Mouse (Mus musculus): ENCODE measurements at regions not wholly inside any gene's neighbourhood (a gene's known extent, or its start where the extent isn't known, plus 50 kb on each side); places are given as distances from the start of the nearest gene placed in this dataset.

DNA sequence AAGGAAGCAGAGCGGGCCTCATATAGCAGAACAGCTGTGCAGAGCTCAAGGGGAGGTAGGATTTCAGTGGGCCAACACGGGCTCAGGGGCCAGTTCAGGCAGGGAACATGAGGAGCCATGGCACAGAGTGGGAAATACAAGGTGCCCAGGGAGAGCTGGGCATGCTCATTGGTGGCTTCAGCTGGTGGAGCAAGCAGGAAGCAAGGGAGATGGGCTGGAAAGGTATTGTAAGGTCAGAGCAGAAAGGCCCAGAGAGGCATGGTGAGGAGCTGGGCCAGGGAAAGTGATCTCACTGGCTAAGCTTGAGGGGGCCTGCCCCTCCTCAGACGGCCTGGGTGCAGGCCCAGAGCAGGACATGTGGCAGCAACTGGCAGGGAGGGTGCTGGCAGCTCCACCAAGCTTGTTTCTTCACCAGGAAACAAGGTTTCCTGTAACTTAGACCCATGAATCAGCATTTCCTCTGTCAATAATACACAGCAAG lies 155.2 kb upstream of the Lpp start:
- no peaks in the 10 kb centered on the region for H3K36me3 ChIP-seq
- H3K27me3 ChIP-seq (ENCODE audit: low read depth, poor library complexity, severe bottlenecking) = no peaks in the 10 kb centered on the region
- H3K4me1 ChIP-seq = peaks cover 16% of the 10 kb centered on the region; the same call in 1 of the 2 replicates
- no peak for DNase-seq (ENCODE audit: low spot score)
- H3K4me3 ChIP-seq = no peak overlapping the region
- 74% methylated on average over 3 of the region's 3 CpGs for WGBS
- H3K27ac ChIP-seq = peak overlapping the region; percentile 42; the same call in 1 of the 2 replicates
- H3K9me3 ChIP-seq (replicated peaks) = no peaks in the 10 kb centered on the region

DNA sequence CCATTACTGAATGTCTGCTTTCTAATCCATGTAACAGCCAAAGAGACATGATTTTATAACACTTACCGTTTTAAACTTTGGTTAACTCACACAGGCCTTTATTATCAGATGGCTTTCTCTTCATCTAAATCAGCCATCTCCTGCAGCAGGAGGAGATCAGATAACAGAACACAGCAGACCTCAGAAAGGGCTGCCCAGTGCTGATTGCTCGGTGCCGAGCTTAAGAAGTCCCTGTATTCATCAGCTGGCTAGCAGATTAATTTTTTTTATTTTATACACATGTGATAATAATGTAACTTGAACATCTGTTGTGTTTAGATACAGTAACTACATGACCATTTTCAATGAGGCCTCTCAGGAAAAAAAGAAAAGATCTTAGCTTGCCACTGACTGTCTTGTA lies 155.9 kb upstream of the Lpp start:
- Histone ChIP-seq H3K27ac (no peak overlapping the region), H3K36me3 (no peaks in the 10 kb centered on the region), H3K27me3 (ENCODE audit: low read depth, poor library complexity, severe bottlenecking) (no peaks in the 10 kb centered on the region), H3K4me3 (no peak overlapping the region), H3K4me1 (peaks cover 16% of the 10 kb centered on the region; the same call in 1 of the 2 replicates), H3K9me3 (replicated peaks) (no peaks in the 10 kb centered on the region)
- DNase-seq (ENCODE audit: low spot score) = no peak
- WGBS = 88% methylated on average over 3 of the region's 3 CpGs

GRCm38 (mm10) chr16:24237013-24237412 lies 156.3 kb upstream of the Lpp start:
- H3K4me1 ChIP-seq = peaks cover 16% of the 10 kb centered on the region; the same call in 1 of the 2 replicates
- DNase-seq (ENCODE audit: low spot score) = no peak
- no peak overlapping the region for H3K4me3 ChIP-seq
- no peaks in the 10 kb centered on the region for H3K36me3 ChIP-seq
- no peaks in the 10 kb centered on the region for H3K9me3 ChIP-seq (replicated peaks)
- no peaks in the 10 kb centered on the region for H3K27me3 ChIP-seq (ENCODE audit: low read depth, poor library complexity, severe bottlenecking)
- H3K27ac ChIP-seq = no peak overlapping the region
- 97% methylated on average over 3 of the region's 3 CpGs for WGBS

- WGBS = 69% methylated on average over 3 of the region's 3 CpGs
- H3K4me1 ChIP-seq = peaks cover 19% of the 10 kb centered on the region
- DNase-seq (ENCODE audit: low spot score) = no peak
- no peaks in the 10 kb centered on the region for H3K27me3 ChIP-seq (ENCODE audit: low read depth, poor library complexity, severe bottlenecking)
- H3K9me3 ChIP-seq (replicated peaks) = no peaks in the 10 kb centered on the region
- no peak overlapping the region for H3K4me3 ChIP-seq
- no peaks in the 10 kb centered on the region for H3K36me3 ChIP-seq
- H3K27ac ChIP-seq = no peak overlapping the region
These were observed 156.8 kb upstream of the Lpp start for GRCm38 (mm10) chr16:24236511-24236910.

DNA sequence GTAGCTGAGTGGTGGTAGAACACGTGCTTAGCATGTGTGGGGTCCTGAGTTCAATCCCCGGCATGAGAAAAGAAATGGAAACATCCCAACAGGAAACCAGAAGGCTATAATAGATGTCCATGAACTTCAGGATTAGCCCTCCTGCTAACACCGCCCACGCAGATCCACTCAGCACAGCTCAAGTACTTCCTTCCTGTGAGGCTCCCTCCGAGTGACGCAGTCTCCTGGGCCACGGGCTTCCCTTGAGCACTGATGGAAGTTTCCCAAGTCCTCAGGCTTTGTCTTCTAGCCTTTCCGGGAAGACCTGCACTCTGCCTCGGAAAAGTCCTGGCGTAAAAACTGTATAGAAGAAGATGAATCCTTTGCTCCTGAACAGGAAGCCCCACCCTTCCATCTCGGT lies 158.5 kb upstream of the Lpp start:
- no peak for DNase-seq (ENCODE audit: low spot score)
- no peak overlapping the region for H3K27ac ChIP-seq
- no peaks in the 10 kb centered on the region for H3K36me3 ChIP-seq
- WGBS = 85% methylated on average over 11 of the region's 11 CpGs
- H3K9me3 ChIP-seq (replicated peaks) = no peaks in the 10 kb centered on the region
- H3K4me3 ChIP-seq = no peak overlapping the region
- no peaks in the 10 kb centered on the region for H3K27me3 ChIP-seq (ENCODE audit: low read depth, poor library complexity, severe bottlenecking)
- H3K4me1 ChIP-seq = peaks cover 23% of the 10 kb centered on the region

- H3K27me3 ChIP-seq (ENCODE audit: low read depth, poor library complexity, severe bottlenecking) = no peaks in the 10 kb centered on the region
- no peak overlapping the region for H3K4me3 ChIP-seq
- no peaks in the 10 kb centered on the region for H3K9me3 ChIP-seq (replicated peaks)
- H3K27ac ChIP-seq = no peak overlapping the region
- WGBS = 90% methylated on average over 6 of the region's 6 CpGs
- peaks cover 24% of the 10 kb centered on the region for H3K4me1 ChIP-seq
- no peaks in the 10 kb centered on the region for H3K36me3 ChIP-seq
- DNase-seq (ENCODE audit: low spot score) = no peak
These were observed 161.2 kb upstream of the Lpp start for GRCm38 (mm10) chr16:24232001-24232530.

DNA sequence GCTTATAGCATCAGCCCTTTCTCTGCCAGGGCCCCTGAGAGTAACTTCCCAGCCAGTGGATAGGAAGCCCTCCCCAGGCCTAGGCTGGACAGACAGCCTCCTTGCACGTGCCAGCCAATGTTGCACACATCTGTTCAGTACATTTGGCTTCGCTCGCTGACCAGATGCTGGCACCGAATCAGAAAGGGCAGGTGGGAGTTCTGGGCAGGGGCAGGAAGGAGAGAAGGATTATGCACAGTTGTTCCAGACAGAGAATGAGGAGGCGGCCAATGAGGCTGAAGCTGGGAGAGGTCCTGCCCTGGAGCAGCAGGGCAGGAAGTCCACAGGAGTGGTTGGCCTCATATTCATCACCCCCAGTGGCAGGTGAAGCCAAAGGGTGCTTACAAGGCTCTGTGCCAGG lies 161.8 kb upstream of the Lpp start:
- Histone ChIP-seq H3K9me3 (replicated peaks) (no peaks in the 10 kb centered on the region), H3K27me3 (ENCODE audit: low read depth, poor library complexity, severe bottlenecking) (no peaks in the 10 kb centered on the region), H3K4me3 (no peak overlapping the region), H3K27ac (no peak overlapping the region), H3K4me1 (peaks cover 22% of the 10 kb centered on the region), H3K36me3 (no peaks in the 10 kb centered on the region)
- no peak for DNase-seq (ENCODE audit: low spot score)
- 79% methylated on average over 5 of the region's 5 CpGs for WGBS

GRCm38 (mm10) chr16:24229002-24229607 lies 164.2 kb upstream of the Lpp start:
- 73% methylated on average over 7 of the region's 7 CpGs for WGBS
- no peak overlapping the region for H3K27ac ChIP-seq
- no peak overlapping the region for H3K4me3 ChIP-seq

GRCm38 (mm10) chr16:24225897-24226296 lies 167.4 kb upstream of the Lpp start:
- WGBS = 83% methylated on average over 4 of the region's 4 CpGs
- no peak overlapping the region for H3K27ac ChIP-seq
- H3K36me3 ChIP-seq = no peaks in the 10 kb centered on the region
- H3K4me1 ChIP-seq = peaks cover 22% of the 10 kb centered on the region
- H3K9me3 ChIP-seq (replicated peaks) = no peaks in the 10 kb centered on the region
- no peaks in the 10 kb centered on the region for H3K27me3 ChIP-seq (ENCODE audit: low read depth, poor library complexity, severe bottlenecking)
- H3K4me3 ChIP-seq = no peak overlapping the region
- DNase-seq (ENCODE audit: low spot score) = no peak

More at GRCm38 (mm10) chr16:24229002-24229607, 164.2 kb upstream of the Lpp start:
- Histone ChIP-seq H3K27me3 (ENCODE audit: low read depth, poor library complexity, severe bottlenecking) (no peaks in the 10 kb centered on the region), H3K9me3 (replicated peaks) (no peaks in the 10 kb centered on the region), H3K36me3 (no peaks in the 10 kb centered on the region), H3K4me1 (peaks cover 16% of the 10 kb centered on the region)
- DNase-seq (ENCODE audit: low spot score) = no peak

GRCm38 (mm10) chr16:24225090-24225489 lies 168.2 kb upstream of the Lpp start:
- Histone ChIP-seq H3K36me3 (no peaks in the 10 kb centered on the region), H3K9me3 (replicated peaks) (no peaks in the 10 kb centered on the region; the same call in 1 of the 2 replicates), H3K4me3 (no peak overlapping the region), H3K4me1 (peaks cover 22% of the 10 kb centered on the region), H3K27me3 (ENCODE audit: low read depth, poor library complexity, severe bottlenecking) (no peaks in the 10 kb centered on the region), H3K27ac (no peak overlapping the region)
- no peak for DNase-seq (ENCODE audit: low spot score)
- 88% methylated on average over 1 of the region's 1 CpGs for WGBS

- Histone ChIP-seq H3K4me1 (peaks cover 12% of the 10 kb centered on the region), H3K4me3 (no peak overlapping the region), H3K27ac (no peak overlapping the region), H3K9me3 (replicated peaks) (no peaks in the 10 kb centered on the region; the same call in 1 of the 2 replicates), H3K36me3 (no peaks in the 10 kb centered on the region), H3K27me3 (ENCODE audit: low read depth, poor library complexity, severe bottlenecking) (no peaks in the 10 kb centered on the region)
- DNase-seq (ENCODE audit: low spot score) = no peak
These were observed 169.4 kb upstream of the Lpp start for GRCm38 (mm10) chr16:24223901-24224300.

DNA sequence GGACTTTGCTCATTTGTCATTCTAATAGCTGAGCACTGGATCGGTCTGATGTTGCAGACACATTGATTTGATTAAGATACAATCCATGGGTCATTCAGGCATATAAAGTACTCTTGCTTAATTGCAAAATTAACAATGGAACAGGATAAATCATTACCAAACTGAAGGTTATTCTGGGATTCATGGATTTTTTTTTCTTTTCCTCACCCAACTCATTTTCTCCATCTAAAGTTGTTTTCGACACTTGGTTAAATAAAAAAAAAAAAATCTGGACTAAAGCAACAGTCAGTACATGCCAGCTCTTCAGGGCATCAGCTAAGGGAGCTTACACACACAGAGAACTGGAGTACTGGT lies 169.8 kb upstream of the Lpp start:
- WGBS = 55% methylated on average over 2 of the region's 2 CpGs
- H3K27ac ChIP-seq = no peak overlapping the region
- no peak overlapping the region for H3K4me3 ChIP-seq
- no peaks in the 10 kb centered on the region for H3K36me3 ChIP-seq
- H3K4me1 ChIP-seq = peaks cover 15% of the 10 kb centered on the region
- DNase-seq (ENCODE audit: low spot score) = no peak
- no peaks in the 10 kb centered on the region for H3K27me3 ChIP-seq (ENCODE audit: low read depth, poor library complexity, severe bottlenecking)
- H3K9me3 ChIP-seq (replicated peaks) = no peaks in the 10 kb centered on the region; the same call in 1 of the 2 replicates

DNA sequence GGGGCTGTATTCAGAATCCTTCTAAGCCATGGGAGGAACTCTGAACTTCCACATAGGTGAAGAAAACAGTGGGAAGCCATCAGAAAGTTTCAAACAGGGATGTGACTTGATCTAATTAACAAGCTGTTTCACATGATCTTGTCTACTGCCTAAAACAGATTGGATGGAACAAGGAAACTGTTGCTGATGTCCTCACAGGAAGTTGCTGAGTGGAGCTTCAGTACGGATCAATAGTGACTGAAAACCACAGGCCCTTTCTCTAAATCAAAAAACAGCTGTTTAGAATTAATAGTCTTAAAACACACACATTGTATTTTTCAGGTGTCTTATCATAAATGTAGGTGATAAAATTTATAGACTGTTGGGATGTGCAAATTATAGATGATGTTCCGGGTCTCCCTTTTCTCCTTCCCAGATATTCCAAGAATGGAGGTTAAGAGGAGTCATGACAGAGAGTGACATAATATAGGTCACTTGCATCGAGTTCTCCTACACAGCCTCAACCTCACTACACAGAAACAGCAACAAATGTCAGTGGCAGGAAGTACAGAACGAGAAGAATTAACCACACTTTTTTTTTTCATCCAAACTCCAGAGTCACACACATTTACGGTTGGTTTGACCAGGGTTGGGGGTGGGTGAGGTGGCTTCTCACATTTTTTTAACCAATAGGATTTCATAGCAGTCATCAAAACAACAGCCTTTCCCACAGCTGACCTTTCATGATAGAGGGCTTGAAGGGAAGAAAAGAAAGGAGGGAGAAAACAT lies 170.4 kb upstream of the Lpp start:
- no peaks in the 10 kb centered on the region for H3K36me3 ChIP-seq
- peaks cover 21% of the 10 kb centered on the region for H3K4me1 ChIP-seq
- 49% methylated on average over 5 of the region's 5 CpGs for WGBS
- no peaks in the 10 kb centered on the region; the same call in 1 of the 2 replicates for H3K9me3 ChIP-seq (replicated peaks)
- no peak overlapping the region for H3K4me3 ChIP-seq
- DNase-seq (ENCODE audit: low spot score) = no peak
- H3K27me3 ChIP-seq (ENCODE audit: low read depth, poor library complexity, severe bottlenecking) = no peaks in the 10 kb centered on the region
- no peak overlapping the region for H3K27ac ChIP-seq
